22 mouse cellular contexts compared by ENCODE assay signal in the genomic region with DNA sequence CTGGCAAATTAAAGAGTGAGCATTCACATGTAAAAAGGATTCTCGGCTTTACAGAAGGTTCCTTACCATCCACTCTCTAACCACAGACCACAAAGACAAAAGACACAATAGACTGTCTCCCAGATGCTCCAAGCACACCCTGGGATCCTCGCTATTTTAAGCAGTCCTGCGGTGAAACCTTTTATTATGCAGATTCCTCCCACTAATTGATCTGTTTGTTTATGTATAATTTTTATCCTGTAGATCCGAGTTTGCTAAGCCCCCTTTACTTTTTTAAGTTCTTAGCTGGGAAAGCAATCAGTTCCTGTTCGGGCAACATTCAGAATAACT.
A peak's percentile ranks its signal among the peaks of the same experiment; 100 is the strongest.
DNase-seq lines count a peak whose midpoint lies in the region; ATAC-seq lines count a peak whose summit lies in the region.
"Had no signal": no experiment of that assay in that cellular context is flagged by ENCODE, and none has a peak within 500 bp of the region (broad histone marks: within the 10 kb centered on the region; RNA-seq: fewer than 3 reads in every experiment).

No protein-coding gene starts in this region.

- ATAC-seq in hindbrain, embryonic 16.5 days = no peak
- peak; percentile 79; the same call in 1 of the 2 replicates for ATAC-seq in neural tube, embryonic 11.5 days (ENCODE audit: insufficient read depth, low FRiP score, low TSS enrichment)
- ATAC-seq in forebrain, embryonic 15.5 days (replicated peaks) = peak; percentile 65
- no peak for ATAC-seq in megakaryocyte progenitor cell, adult 5-6 weeks (replicated peaks; ENCODE audit: poor library complexity)
- ATAC-seq: inflammation-experienced regulatory T-cells, adult 6 months had no signal

- no peak overlapping the region for H3K4me3 ChIP-seq in hindbrain, embryonic 10.5 days
- no peak overlapping the region for H3K4me3 ChIP-seq in hindbrain, embryonic 16.5 days (ENCODE audit: low read length)
- no peak overlapping the region for H3K4me3 ChIP-seq in neural tube, embryonic 11.5 days (ENCODE audit: low read depth, low read length)
- no peak overlapping the region for H3K4me3 ChIP-seq in forebrain, embryonic 15.5 days
- H3K4me3 ChIP-seq: embryonic facial prominence, embryonic 12.5 days; erythroblast, embryonic 14.5 days; heart, embryonic 13.5 days had no signal

- H3K4me1 ChIP-seq in hindbrain, embryonic 10.5 days (replicated peaks) = peaks cover 19% of the 10 kb centered on the region
- H3K4me1 ChIP-seq in hindbrain, embryonic 16.5 days (ENCODE audit: control insufficient read depth, insufficient read depth, low read depth, low read length) = peaks cover 2% of the 10 kb centered on the region; the same call in 1 of the 2 replicates
- no peaks in the 10 kb centered on the region for H3K4me1 ChIP-seq in neural tube, embryonic 11.5 days (ENCODE audit: control insufficient read depth, insufficient read depth, low read length)
- peaks cover 13% of the 10 kb centered on the region; the same call in 1 of the 2 replicates for H3K4me1 ChIP-seq in forebrain, embryonic 15.5 days
- H3K4me1 ChIP-seq: embryonic facial prominence, embryonic 12.5 days; heart, embryonic 13.5 days had no signal

- no peak for DNase-seq in hindbrain, embryonic 10.5 days (ENCODE audit: low spot score)
- no peak for DNase-seq in neural tube, embryonic 11.5 days (ENCODE audit: low spot score)
- DNase-seq in neural tube, embryonic 10.5 days (ENCODE audit: extremely low spot score, low spot score) = no peak
- DNase-seq in right cerebral cortex, postnatal 36 days (ENCODE audit: low spot score in 2 of 2) = no peak
- DNase-seq: adrenal gland, adult 8-10 months; cerebellum, adult 9-11 months; gastrocnemius, postnatal 10 days; heart, adult 18-20 months; kidney, adult 8-10 months; kidney, postnatal 14 days; lung, adult 18-20 months; right cerebral cortex, adult 18-20 months; thymus, postnatal 25 days had no signal

- H3K27ac ChIP-seq in hindbrain, embryonic 10.5 days = peak overlapping the region; percentile 47; the same call in 1 of the 2 replicates
- no peak overlapping the region for H3K27ac ChIP-seq in hindbrain, embryonic 16.5 days (ENCODE audit: low read depth, low read length)
- no peak overlapping the region for H3K27ac ChIP-seq in neural tube, embryonic 11.5 days (ENCODE audit: low read depth, low read length)
- H3K27ac ChIP-seq in forebrain, embryonic 15.5 days (replicated peaks) = no peak overlapping the region
- H3K27ac ChIP-seq: embryonic facial prominence, embryonic 12.5 days; heart, embryonic 13.5 days had no signal

- WGBS in hindbrain, embryonic 10.5 days = 8% methylated on average over 5 of the region's 5 CpGs
- WGBS in hindbrain, embryonic 16.5 days = 12% methylated on average over 5 of the region's 5 CpGs
- 19% methylated on average over 5 of the region's 5 CpGs for WGBS in neural tube, embryonic 11.5 days
- 3% methylated on average over 5 of the region's 5 CpGs for WGBS in forebrain, embryonic 15.5 days

- no peaks in the 10 kb centered on the region for H3K36me3 ChIP-seq in hindbrain, embryonic 10.5 days
- no peaks in the 10 kb centered on the region for H3K36me3 ChIP-seq in hindbrain, embryonic 16.5 days (ENCODE audit: control insufficient read depth, insufficient read depth, low read length)
- no peaks in the 10 kb centered on the region for H3K36me3 ChIP-seq in neural tube, embryonic 11.5 days (ENCODE audit: control insufficient read depth, insufficient read depth, low read length)
- H3K36me3 ChIP-seq in forebrain, embryonic 15.5 days = peaks cover 2% of the 10 kb centered on the region; the same call in 1 of the 2 replicates
- H3K36me3 ChIP-seq: embryonic facial prominence, embryonic 12.5 days; heart, embryonic 13.5 days had no signal

- no peaks in the 10 kb centered on the region for H3K27me3 ChIP-seq in hindbrain, embryonic 10.5 days (ENCODE audit: insufficient read depth, poor library complexity, severe bottlenecking)
- no peaks in the 10 kb centered on the region for H3K27me3 ChIP-seq in hindbrain, embryonic 16.5 days (replicated peaks; ENCODE audit: control insufficient read depth, insufficient read depth, low read length)
- no peaks in the 10 kb centered on the region for H3K27me3 ChIP-seq in neural tube, embryonic 11.5 days (ENCODE audit: control insufficient read depth, insufficient read depth, low read length)
- no peaks in the 10 kb centered on the region for H3K27me3 ChIP-seq in forebrain, embryonic 15.5 days
- H3K27me3 ChIP-seq: CH12.LX; embryonic facial prominence, embryonic 12.5 days; heart, embryonic 13.5 days had no signal

- H3K9me3 ChIP-seq in hindbrain, embryonic 10.5 days = no peaks in the 10 kb centered on the region
- no peaks in the 10 kb centered on the region for H3K9me3 ChIP-seq in hindbrain, embryonic 16.5 days (ENCODE audit: control insufficient read depth, low read length)
- no peaks in the 10 kb centered on the region for H3K9me3 ChIP-seq in neural tube, embryonic 11.5 days (ENCODE audit: control insufficient read depth, low read length)
- no peaks in the 10 kb centered on the region for H3K9me3 ChIP-seq in forebrain, embryonic 15.5 days
- H3K9me3 ChIP-seq: embryonic facial prominence, embryonic 12.5 days; heart, embryonic 13.5 days had no signal

- H3K4me2 ChIP-seq in hindbrain, embryonic 16.5 days (ENCODE audit: low read length) = no peak overlapping the region
- no peak overlapping the region for H3K4me2 ChIP-seq in neural tube, embryonic 11.5 days (ENCODE audit: low read depth)
- no peak overlapping the region for H3K4me2 ChIP-seq in forebrain, embryonic 15.5 days (replicated peaks)
- H3K4me2 ChIP-seq: embryonic facial prominence, embryonic 12.5 days; heart, embryonic 13.5 days; liver, embryonic 11.5 days had no signal

- no peak overlapping the region for H3K9ac ChIP-seq in hindbrain, embryonic 16.5 days (ENCODE audit: low read depth, low read length)
- no peak overlapping the region for H3K9ac ChIP-seq in neural tube, embryonic 11.5 days (ENCODE audit: low read length)
- H3K9ac ChIP-seq in forebrain, embryonic 15.5 days (replicated peaks) = no peak overlapping the region
- H3K9ac ChIP-seq: embryonic facial prominence, embryonic 12.5 days; heart, embryonic 13.5 days had no signal

Comparison
In these comparisons a context has a peak if more than half of its experiments do, and no peak if none do; other contexts are left out.
1. ATAC-seq: peak in neural tube, embryonic 11.5 days (single experiment) and forebrain, embryonic 15.5 days (single experiment); none in hindbrain, embryonic 16.5 days (single experiment) and megakaryocyte progenitor cell, adult 5-6 weeks (single experiment).